Mouse (Mus musculus): ENCODE data around the gene Csnk1g2.

Gene Csnk1g2

DNA sequence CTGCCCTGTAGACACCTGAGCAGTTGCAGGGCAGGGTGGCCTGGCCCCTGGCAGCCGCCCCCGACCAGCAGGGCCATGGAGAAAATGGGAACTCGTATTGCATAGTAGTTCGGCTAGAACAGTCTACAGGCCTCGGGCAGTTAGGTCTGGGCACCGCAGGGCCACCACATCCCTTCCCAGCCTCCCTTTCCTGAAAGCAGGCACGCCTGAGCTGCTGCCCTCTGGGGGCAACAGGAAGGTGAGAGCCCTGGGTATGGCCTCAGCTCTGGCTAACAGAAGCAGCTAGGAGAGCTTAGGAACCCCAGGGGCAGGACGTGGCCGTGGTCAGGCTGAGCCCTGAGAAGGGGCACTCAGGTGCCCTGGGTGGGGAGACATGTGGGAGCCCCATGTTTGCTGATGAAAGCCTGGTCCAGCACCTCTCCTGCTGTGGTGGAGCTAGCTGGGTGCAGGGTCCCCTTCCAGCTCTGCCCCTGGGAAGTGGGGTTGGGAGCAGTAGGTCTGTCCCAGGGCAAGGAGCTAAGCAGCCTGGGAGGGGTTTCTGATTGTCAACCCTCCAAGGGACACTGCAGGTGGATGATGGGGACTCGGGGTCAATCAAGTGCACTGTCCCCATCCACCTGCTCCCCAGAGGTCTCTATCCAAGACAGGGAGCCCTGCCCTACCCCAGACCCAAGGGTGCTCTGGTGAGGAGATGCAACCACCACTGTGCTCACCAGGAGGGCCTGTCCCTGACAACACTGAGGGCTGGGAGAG, 43.5 kb downstream of the Csnk1g2 start:
- no peak for DNase-seq

GRCm38 (mm10) chr10:80666837-80667412, 44.3 kb downstream of the Csnk1g2 start:
- DNase-seq, result no peak

- DNase-seq, result peak; percentile 63
These were observed 46.0 kb downstream of the Csnk1g2 start for GRCm38 (mm10) chr10:80668614-80669013.

- no peak for DNase-seq
These were observed 46.4 kb downstream of the Csnk1g2 start for GRCm38 (mm10) chr10:80669018-80669417.

DNA sequence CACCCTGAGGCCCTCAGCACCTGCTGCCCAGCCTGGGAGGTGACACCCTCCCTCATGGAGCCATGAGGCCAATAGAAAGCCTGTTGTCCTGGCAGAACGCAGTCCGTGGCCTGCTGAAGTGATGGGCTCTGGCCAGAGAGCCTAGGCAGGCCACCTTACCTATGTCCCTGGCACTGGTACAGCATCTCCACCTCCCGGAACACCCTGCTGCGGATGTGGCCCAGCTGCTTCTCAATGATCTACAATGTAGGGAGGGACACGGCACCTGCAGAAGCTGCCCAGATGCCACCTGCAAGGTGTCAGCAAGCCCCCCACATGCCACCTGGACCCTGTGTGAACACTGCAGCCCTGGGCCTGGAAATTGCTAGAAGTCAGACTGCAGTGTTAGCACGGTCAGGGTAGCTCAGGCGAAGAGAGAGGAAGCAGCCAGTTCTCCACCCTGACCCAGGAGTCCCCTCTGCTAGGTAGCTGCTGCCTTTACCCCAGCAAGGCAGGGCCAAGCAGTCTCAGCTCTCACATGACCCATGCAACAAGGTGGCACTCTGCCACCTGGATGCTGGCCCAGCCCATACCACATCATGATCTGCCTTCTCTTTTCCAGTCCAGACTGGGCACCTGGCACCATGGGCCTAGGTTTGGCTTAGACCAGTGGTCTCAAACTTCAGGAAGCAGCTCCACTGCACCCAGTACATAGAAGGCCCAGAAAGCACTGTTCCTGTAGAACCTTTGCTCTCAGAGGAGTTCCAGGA, 47.3 kb downstream of the Csnk1g2 start:
- peak; percentile 95 for DNase-seq

GRCm38 (mm10) chr10:80670531-80670930, 47.9 kb downstream of the Csnk1g2 start:
- no peak for DNase-seq

GRCm38 (mm10) chr10:80671251-80671650, 48.6 kb downstream of the Csnk1g2 start:
- DNase-seq, result no peak

GRCm38 (mm10) chr10:80671936-80672690, 49.5 kb downstream of the Csnk1g2 start:
- no peak for DNase-seq

DNA sequence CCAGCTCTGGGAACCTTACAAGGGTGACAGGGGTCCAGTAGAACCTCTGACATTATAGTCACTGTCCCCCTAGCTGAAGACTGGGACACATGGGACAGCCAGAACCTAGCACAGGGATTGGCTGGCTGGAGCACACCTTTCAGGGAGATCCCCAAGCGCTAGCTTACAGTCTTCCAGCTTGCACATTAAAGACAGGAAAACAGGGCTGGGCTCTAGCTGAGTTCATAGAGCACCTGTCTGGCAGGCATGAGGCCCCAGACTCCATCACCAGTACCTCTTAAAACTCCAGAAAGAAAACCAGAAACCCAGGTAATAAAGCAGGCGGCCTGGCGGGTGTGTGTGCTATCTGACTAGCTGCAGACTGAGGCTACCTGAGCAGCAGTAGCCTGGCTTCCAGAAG, 51.1 kb downstream of the Csnk1g2 start:
- DNase-seq, result no peak

- DNase-seq, result peak; percentile 76
These were observed 51.6 kb downstream of the Csnk1g2 start for GRCm38 (mm10) chr10:80674161-80674711.

- no peak for DNase-seq
These were observed 52.3 kb downstream of the Csnk1g2 start for GRCm38 (mm10) chr10:80674851-80675404.

- DNase-seq, result no peak
These were observed 53.0 kb downstream of the Csnk1g2 start for GRCm38 (mm10) chr10:80675405-80676197.

GRCm38 (mm10) chr10:80676198-80676928, 53.7 kb downstream of the Csnk1g2 start:
- peak; percentile 98 for DNase-seq

DNA sequence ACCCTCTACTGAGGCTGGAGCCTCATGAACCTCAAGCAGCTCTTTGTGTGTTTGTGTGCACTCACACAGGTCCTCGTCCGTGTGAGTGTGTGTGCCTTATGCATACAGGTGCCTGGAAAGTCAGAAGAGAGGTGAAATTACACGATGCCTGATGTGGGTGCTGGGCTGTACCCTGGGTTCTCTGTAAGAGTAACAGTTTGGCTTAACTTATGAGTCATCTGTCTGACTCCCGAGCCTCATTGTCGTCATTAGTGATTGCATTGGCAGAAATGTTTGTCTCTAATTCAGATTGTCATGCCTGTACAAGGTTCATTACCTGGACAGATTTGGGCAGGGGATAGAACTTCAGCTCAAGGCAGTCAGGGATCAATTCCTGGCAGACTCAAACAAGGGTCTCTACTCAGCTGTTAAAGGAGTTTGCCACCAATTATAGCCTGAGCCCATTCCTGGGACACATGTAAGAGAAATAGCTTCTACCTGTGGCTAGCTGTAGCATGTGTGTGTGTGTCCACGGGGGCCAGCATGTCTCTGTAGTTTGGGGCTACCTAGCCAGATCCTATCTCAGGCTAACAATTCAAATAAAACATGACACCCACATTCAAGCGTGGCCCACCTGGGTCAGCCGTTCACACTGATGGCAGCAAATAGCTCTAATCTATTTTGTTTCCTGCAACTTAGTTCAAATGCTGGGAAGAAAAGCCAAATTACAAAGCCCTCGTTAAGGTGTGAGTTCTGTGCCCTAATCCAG, 54.7 kb downstream of the Csnk1g2 start:
- DNase-seq, result peak; percentile 58

GRCm38 (mm10) chr10:80677942-80678436, 55.4 kb downstream of the Csnk1g2 start, which contains the start of gene Mknk2:
Mknk2 (minus strand) TSS chr10:80678112.
- DNase-seq, result peak; percentile 95

GRCm38 (mm10) chr10:80678601-80679377, 56.2 kb downstream of the Csnk1g2 start:
- DNase-seq, result no peak

GRCm38 (mm10) chr10:80679556-80680259, 57.1 kb downstream of the Csnk1g2 start:
- no peak for DNase-seq

DNA sequence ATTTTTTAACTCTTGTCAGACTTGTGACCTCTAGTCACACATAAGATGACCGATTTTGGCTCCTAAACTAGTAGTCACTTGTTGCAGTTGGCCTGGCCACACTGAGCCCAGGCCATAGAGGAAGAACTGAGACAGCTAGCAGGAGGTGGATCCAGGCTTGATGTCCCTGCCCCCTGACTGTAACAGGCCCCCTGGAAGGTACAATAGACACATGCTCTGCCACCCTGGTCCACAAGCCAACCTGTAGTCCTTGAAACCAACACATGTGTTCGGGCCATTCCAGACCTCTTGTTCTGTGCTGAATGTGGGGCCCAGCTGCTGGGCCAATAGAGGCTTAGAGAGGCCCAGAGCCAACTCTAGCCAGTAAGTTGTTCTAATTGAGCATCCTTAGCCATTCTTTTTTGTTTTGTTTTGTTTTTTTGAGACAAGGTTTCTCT, 57.6 kb downstream of the Csnk1g2 start:
- no peak for DNase-seq

Measured in kidney, adult 18-20 months (tissue).